Mouse (Mus musculus) cerebellum, postnatal 25 days (tissue): ENCODE results near the gene Gemin6.
"Not testable (repeated sequence)": the region's sequence is repeated elsewhere in the genome, so short reads cannot be mapped to it uniquely, and the experiment has no call there.

Experiments used
- DNase-seq, 2 experiments: peaks; one replicate each; pipeline ENCODE4 v3.0.0; 2021; ENCODE audit warnings: mixed read lengths in 2 of 2

Gemin6 gene

GRCm38 (mm10) chr17:80235477-80235876 lies 11.2 kb downstream of the Gemin6 start:
- no peak for DNase-seq

DNA sequence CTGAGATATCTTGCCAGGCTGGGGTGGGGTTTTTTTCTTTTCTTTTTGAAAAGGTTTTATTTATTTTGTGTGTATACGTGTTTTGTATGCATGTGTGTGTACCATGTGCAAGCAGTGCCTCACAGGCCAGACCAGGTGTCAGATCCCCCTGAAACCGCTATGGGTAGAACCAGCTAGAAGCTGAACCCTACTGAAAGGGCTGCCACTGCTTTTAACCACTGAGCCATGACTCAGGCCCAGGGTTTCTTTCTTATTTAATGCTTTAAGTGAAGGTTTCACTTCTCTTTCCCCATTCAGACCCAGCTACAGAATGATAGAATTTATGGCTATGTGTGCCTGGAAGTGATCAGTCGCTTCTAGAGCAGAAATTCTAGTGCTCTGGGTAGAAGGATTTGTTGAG lies 12.6 kb downstream of the Gemin6 start:
- no peak for DNase-seq

DNA sequence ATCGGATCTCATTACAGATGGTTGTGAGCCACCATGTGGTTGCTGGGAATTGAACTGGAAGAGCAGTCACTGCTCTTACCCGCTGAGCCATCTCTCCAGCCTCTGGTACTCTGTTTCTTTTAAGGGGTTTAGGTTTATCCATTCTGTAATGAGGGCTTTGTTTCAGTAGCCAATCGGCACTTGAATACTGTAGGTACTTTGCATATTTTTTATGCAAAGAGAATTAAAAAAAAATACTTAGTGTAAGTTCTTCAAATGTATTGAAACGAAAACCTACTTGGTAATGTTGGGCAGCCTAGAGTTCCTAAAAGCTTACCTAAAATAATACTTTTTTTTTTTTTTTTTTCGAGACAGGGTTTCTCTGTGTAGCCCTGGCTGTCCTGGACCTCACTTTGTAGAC lies 13.2 kb downstream of the Gemin6 start:
- no peak for DNase-seq

GRCm38 (mm10) chr17:80241594-80241993 lies 17.4 kb downstream of the Gemin6 start:
- no peak for DNase-seq

GRCm38 (mm10) chr17:80243116-80243515 lies 18.9 kb downstream of the Gemin6 start:
- DNase-seq, result no peak

DNA sequence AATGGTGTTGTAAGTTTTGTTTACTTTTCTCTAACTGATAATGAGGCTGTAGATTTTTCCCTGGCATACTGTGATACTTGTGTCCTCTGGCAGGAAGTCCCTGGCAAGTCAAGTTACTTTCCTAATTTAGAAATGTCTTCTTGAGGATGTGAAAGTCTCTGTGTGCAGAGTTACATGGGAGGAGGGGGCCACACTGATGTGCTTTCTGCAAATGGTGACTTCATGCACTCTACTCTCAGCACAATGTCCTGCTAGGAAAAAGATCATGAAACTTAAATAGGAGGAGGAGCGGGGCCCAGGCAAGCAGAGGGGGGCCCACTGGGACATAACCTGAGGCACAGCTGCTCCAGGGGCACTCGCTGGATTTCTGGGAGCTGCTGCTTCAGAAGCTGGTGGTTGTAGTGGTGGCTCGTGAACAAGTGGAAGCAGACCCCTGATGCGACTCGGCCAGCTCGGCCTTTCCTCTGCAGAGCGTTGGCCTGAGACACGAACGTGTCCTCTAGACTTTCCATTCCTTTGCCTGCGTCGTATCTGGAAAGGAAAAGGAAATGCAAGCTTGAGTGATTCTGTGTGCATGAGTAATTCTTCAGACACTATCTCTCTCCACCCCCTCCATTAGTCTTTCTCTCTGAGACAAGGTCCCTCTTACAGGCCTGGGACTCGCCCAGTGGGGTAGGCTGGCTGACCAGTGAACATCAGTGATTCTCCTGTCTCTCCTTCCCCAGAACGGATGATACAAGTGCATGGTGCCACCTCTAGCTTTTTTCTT lies 28.7 kb downstream of the Gemin6 start:
- no peak for DNase-seq

- no peak for DNase-seq
These were observed 30.2 kb downstream of the Gemin6 start for GRCm38 (mm10) chr17:80254421-80254820.

GRCm38 (mm10) chr17:80255208-80255607 lies 31.0 kb downstream of the Gemin6 start:
- DNase-seq, result no peak

DNA sequence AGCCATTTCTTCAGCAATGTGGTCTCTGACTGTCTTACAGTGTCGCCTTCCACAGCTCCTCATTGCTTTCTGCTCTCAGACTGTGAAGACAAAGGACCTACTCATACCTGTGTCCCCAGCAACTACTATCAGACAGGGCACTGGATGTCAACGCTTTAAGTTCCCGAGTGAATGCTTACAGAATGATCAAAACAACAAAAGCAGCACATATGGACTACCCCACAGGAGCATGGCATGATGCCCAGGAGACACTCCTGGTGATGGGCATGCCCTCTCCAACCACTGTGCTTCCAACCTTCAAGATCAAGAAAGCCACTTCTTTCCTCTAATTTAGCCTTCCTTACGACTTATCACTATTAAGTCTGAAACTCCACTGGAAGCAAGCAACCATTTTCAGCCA lies 42.8 kb downstream of the Gemin6 start:
- DNase-seq, result peak; percentile 61 to 80

DNA sequence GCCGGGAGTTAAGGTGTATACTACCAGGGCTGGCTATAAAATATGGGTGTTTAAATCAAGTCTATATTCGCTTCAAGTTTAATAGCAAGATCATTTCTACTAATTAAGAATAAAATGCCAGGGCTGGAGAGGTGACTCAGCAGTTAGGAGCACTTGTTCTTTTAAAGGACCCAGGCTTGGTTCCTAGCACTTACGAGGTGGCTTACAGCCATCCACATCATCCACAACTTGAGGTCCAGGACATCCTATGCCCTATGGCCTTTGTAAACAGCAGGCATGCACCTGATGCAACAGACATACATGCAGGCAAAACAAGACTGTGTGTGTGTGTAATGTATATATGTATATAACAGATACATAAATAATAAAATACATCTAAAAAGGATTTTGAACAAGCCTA lies 43.9 kb downstream of the Gemin6 start:
- DNase-seq, result no peak

DNA sequence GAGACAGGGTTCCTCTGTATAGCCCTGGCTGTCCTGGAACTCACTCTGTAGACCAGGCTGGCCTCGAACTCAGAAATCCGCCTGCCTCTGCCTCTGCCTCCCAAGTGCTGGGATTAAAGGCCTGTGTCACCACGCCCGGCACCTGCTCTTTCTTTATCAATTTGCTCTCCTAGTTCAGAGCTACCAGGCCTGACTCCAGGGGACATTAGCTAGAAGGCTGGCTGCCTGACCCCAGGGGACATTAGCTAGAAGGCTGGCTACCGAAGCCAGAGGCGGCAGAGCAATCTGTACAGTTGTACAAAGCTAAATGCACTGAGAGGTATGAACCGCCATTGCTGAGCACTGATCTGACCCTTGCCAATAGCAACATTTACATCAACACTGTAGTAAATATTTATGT lies 46.4 kb downstream of the Gemin6 start:
- not testable (repeated sequence) for DNase-seq
